Mouse (Mus musculus) neural tube, embryonic 10.5 days (tissue): ENCODE data around the gene Usp6nl.

Experiments
- DNase-seq: peaks from one replicate; pipeline ENCODE4 v3.0.0-alpha.2; 2017; ENCODE audit warnings: low spot score; ENCODE audit errors: extremely low spot score

Usp6nl gene

DNA sequence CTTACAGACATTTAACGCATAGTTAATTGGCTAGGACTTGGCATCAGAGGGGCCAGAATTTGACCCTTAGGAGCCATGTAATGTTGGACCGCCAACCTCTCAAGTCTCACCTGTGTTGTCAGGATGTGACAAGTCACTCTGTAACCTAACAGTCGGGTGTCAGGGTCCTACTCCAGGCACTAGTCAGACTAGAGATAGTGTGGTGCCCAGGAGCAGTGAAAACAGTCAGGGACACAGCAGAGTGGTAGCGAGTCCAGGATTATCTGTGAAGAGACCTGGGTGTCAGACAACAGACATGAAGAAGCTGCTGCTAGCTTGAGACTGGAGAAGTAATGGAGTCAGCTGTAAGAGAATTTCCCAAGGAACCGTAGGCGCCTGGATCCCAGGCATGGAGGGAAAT, 45.0 kb downstream of the Usp6nl start:
- DNase-seq = no peak

DNA sequence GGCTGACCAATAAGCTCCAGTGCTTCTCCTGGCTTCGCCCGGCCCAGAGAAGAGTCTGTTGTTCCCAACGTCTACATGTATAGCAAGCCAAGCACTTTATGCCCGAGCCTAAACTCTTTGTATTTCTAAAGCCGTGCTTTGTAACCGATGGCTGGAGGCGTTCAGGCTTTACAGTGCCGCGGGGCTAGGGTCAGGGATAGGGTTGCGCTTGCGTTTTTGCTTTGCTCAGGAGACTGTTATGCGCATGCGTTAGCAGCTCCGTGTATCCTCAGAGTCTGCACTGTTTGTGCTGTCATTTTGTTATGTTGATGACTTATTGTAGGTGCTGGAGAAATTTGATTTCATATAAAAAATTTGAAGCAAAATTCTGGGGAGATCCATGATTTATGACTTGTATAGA, 51.7 kb downstream of the Usp6nl start:
- DNase-seq = no peak

DNA sequence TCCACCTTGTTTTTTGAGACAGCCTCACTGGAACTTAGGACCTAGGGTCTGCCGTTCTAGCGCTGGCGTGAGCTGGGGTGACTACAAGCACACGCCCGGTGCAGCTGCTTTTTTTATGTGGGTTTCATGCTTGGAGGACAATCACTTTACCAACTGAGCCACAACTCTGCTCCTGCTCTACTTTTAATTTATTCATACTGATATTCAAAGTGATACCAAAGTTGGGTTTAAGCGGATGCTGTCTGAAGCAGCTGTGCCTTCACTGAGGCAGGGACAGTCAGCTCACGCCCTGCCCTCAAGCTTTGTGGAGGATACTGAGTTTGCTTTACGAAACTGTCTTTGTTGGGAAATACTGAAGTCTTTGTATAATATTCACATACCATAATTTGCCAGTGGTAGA, 53.6 kb downstream of the Usp6nl start:
- DNase-seq = no peak

DNA sequence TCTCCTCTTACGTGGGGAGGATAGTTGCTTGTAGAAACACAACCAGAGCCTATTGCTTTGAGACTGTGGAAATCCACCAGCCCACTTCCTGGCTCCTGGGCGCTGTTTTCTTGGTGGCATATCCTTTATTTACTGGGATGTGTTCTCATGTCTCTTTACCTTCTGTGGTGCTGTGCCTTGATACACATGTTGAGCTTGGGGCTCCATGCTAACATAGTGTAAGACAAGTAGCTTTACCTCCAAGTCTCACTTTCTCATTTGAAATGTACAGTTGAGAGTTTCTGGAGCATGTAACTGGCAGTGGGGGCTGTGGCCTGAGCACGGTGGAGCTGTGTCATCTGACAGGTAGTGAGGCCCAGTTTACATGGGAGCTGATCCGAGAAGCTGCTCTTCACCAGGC, 54.5 kb downstream of the Usp6nl start:
- DNase-seq = no peak

DNA sequence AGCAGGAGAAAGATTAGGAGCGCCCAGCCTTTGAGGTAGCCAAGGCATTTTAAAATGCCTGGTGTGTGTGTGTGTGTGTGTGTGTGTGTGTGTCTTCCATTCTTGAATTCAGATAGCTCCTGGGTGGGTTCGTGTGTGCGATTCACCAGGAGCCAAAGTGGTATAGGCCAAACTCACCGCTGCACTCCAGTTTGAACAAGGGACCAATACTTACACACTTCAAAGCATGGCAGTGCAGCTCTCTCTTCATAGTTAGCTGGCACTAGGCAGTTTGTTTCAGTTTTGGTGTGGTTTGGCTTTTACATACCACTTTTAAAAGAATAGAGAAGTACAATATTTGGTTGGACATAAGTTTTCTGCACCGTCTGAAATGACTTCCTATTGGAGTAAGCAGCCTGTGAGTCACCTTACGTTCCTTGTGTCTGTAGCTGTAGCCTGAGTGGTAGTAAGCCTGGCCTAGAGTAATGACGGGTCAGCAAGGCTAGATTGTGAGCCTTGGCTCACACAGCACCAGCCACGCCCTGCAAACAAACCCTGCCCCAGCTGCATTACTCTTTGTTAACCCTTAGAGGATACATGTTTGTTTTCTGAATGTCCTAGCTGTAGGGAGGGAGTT, 56.2 kb downstream of the Usp6nl start:
- no peak for DNase-seq

DNA sequence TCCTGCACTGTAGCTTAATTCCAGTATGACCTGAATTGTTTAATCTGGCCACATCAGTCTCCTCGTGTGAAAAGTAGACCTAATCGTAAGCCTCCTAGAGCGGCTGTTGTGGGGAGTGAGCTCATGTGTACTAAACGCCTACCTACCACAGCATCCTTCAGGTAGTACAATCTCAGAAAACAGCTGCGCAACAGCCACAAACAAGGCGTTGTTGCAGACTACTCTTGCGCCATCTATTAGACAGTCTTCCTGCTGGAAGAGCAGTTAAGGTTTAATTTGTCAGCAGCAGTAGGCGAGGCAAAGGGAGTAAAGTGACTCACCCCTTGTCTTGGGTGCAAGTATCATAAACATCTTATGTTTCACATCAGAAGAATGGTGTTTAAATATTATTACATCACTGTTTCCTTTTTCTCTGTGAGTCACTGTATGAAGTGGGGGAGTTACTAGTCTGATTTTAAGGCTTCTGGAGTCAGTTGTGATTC, 57.3 kb downstream of the Usp6nl start:
- no peak for DNase-seq

DNA sequence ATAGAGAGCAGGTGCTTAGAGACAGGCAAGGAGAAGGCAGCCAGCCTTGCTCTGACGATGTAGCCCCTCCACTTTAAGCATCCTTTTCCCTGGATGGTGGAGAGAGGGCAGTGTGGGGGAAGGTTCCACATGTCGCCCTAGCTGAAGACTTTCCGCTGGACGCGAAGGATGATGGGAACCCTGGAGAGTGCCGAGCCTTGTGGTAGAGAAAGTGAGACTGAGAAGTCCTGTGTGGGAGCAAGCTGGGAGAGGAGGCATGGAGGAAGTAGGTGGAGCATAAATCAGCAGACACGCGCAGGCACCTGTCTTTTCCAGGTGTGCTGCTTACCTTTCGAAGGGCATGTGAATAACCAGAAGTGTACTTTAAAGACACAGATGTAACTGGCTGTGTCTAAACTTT, 57.9 kb downstream of the Usp6nl start:
- no peak for DNase-seq

DNA sequence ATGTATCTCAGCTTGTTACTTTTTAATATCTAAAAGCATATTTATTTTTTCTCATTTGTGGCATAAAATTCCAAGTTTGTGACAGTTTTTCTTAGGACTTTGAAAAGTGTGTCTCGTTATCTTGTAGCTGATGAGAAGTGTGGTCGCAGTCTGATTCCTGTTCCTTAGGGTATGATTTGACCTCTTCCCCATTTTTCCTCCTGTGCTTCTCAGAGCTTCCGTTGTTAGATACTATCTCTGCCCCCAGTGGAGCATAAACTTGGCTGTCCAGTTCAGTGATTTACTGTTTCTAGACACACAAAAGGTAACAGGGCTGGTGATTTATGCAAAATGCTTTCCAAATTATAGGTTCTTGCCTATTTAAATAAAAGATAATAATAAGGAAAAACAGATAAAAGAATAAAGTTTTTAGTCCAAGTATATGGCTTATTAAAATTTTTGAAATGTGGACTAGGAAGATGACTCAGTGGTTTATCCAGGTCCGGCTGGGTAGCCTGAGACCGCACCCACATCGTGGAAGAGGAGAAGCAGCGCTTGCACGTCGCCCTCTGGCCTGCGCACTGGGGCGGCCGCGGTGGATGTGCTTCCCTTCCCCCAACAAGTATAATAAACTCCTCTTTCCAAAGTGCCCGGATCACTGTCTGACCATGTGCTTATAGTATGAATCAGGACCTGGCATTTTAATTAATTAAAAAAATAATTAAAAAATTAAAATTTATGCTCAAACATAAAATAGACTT, 62.1 kb downstream of the Usp6nl start:
- no peak for DNase-seq

DNA sequence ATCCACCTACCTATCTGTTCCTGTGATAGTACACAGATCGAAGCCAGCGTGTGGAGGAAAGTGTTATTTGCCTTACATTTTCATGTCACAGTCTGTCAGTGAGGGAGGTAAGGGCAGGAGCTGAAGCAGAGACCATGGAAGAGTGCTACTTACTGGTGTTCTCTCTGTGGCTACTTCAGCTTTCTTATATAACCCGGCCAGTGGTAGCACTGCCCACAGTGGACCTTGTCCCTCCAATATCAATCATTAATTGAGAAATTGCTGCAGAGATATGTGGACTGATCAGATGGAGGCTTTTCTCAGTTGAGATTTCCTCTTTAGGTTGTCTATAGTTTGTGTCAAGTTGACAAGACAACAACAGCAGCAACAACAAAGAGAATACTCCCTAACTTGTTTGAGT, 66.7 kb downstream of the Usp6nl start:
- DNase-seq = no peak

DNA sequence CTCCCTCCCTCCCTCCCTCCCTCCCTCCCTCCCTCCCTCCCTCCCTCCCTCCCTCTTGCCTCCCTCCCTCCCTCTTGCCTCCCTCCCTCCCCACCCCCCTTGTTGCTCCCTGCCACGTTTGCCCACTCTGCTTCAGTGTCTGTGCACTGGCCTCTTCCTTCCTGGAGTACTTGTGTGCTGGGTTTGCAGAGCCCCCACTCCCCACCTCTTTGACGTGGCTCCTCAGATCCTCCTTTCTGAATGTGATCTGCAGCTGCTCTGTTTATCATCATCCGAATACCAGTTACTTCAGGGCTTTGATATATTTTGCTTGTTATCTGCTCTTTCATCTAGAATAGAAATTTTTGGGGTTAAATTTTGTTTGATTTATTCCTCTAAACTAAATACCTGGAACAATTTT, 68.8 kb downstream of the Usp6nl start:
- no peak for DNase-seq

DNA sequence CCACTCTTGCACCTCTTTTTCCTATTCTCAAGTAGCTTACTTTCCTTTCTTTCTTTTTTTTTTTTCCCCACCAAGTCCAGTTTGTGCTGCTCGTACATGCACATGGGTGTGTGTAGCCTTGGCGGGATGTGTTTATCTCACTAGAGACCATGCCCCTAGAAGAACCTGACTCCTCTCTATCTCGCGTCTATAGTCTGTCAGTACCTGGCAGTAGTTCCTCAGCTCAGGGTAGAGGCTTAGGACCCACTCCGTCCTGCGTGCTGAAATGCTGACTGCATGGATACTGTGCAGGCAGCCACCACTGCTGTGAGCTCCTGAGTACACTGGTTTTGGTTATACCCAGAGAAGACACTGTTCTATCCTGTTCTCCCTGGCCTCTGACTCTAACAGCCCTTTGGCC, 69.5 kb downstream of the Usp6nl start:
- no peak for DNase-seq

DNA sequence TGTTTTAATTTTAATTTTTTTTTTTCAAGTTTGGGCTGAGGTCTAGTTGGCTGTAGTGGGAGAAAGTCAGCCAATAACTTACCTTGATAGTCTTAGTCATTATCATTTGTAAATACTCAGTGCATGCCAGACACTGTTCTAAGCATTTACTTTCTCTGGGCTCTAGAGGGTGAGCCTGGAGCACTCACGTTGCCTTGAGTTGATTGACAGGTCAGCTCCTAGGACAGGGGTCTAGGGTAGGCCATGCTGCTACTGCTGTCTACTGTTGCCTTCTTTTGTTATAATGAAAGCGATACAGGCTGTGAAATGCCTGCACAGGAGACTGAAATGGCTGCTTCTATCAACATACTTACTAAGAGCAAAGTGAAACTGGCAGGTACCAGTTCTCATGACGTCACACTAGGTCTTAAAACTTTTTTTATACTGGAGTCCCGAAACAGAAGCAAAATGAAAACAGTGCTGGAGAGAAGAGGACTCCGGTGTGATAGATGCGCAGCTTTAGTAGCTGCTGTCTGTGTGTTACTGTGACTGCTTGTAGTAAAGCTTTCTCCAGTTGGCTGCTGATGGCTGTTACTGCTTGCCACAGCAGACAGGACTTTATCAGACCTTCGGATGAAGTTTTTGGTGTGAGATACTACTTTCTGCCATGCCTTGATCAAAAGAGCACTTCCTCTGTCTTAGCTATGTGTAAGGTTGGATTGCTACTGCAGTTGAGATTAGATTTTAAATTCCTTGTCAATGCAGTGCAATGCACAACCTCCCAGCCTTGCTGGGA, 73.6 kb downstream of the Usp6nl start:
- DNase-seq = no peak

DNA sequence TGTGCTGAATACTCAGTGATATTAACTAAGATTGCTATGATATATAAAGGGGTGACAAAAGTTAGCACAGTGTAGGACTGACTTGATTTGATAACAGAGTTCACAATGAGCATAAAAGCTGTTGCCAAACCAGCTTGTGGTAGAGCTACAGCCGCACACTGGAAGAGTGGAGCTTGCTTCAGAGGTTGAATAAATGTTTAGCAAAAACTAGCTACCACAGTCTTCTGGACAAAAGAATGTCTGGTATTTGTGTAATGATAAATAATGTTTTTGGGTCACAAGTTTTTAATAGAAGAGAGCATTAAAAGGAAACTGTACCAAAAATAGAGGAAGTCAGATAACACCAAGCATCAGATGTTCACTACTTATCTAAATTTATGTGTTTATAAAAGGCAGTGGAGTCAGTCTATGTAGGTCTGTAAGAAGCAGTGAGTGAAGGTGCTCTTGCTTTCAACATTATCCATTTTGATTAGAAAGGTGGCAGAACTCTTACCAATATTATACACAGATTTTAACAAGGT, 74.2 kb downstream of the Usp6nl start:
- DNase-seq = no peak

DNA sequence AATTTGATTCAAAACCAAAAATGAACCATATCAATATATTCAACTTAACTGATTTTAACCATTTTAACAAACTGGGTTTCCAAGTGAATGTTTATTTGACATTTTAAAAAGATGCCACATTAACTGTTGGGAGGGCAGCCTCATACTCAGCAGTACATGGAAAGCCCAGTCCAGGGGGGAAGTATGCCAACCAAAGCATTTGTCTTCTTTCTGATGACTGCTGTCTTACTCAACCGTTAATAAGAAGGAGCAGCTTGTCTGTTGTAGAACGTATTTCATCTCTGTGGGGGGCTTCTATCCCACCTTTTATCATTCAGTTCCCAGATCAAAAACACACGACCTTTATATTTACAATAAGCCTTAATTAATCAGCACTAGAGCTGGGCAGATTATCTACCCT, 74.7 kb downstream of the Usp6nl start:
- no peak for DNase-seq

DNA sequence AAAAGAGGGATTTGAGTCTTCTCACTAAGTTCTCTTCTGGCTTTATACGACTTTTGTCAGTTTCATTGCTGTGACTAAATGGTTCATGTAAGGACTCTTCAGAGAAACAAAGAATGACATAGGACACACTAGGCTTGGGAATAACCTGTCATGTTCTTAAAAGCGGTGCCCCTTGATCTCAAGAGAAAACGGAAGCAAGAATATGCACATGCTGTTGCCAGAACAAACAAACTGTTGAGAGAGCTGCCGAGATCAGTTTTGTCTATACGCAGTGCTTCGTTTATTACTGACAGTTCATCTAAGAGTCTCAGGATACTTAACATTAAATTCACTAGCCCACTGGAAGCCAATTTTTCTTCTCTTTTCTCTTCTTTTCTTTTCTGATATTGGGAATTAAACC, 76.4 kb downstream of the Usp6nl start:
- DNase-seq = no peak

DNA sequence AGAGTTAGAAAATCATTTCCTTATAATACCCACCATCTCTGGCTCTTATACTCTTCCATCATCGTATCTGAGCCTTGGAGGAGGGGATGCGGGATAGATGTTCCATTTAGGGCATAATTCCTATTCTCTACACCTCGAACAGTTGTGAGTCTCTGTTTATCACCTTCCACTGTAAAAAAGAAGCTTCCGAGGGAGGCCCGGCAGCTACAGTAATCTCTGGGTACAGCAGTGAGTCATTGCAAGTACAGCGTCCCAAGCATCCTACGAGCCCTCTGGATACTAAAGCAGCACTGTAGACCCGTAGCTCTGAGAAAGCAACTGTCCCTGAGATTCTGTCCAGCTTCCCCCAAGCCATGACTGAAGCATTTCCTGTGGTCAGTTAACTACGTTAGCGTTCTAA, 78.6 kb downstream of the Usp6nl start:
- DNase-seq = no peak

DNA sequence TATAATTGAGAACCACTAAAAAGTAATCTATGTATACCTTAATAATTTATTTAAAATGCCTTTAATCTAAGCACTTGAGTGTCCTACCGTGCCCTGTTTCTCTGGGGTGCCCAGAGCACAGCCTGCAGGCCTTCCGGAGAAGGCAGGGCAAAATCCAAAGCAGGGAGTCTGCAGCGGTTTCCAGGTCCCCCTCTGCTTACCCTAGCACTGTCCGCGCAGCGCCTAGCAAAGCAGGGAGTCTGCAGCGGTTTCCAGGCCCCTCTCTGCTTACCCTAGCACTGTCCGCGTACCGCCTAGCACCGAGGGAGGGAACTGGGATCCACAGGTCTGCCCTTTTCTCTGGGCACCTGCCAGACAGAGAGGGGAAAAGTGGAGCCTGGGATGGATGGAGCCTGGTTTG, 80.9 kb downstream of the Usp6nl start:
- DNase-seq = peak; percentile 72

DNA sequence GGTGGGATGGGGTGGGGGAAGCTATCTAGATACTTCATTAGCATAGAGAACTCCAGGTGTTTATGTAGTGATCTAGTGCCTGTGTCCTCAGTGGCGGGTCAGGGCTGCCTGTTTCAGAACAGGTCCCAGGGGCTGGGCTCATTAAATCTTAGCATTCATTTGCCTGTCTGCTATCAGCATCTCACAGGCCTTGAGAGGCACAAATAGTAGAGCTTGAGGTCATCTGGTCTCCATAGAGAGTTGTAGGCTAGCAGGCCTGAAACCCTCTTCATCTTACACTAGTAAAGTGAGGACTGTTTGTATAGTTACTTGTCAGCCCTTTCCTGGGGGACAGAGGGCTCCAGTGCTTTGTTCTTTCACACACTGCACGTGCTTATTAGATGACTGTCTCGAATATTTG, 81.5 kb downstream of the Usp6nl start:
- DNase-seq = no peak

DNA sequence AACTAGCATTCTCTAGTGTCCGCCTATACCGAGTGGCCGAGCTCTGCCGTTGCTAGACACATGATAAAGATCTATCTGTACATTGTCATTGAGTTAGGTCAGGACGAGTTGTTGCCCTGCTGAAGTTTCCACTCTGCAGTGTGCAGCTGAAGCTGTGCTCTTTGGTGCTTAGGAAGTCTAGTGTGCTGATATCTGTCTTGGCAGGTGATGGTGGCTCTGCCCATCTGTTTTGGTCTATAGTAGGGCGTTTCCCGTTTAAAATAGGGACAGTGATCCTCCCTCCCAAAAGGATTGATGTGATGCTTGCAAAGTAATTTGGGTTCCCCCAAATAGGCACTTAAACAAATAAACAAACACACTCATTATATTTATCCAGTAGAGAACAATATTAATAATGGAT, 82.2 kb downstream of the Usp6nl start:
- DNase-seq = no peak

DNA sequence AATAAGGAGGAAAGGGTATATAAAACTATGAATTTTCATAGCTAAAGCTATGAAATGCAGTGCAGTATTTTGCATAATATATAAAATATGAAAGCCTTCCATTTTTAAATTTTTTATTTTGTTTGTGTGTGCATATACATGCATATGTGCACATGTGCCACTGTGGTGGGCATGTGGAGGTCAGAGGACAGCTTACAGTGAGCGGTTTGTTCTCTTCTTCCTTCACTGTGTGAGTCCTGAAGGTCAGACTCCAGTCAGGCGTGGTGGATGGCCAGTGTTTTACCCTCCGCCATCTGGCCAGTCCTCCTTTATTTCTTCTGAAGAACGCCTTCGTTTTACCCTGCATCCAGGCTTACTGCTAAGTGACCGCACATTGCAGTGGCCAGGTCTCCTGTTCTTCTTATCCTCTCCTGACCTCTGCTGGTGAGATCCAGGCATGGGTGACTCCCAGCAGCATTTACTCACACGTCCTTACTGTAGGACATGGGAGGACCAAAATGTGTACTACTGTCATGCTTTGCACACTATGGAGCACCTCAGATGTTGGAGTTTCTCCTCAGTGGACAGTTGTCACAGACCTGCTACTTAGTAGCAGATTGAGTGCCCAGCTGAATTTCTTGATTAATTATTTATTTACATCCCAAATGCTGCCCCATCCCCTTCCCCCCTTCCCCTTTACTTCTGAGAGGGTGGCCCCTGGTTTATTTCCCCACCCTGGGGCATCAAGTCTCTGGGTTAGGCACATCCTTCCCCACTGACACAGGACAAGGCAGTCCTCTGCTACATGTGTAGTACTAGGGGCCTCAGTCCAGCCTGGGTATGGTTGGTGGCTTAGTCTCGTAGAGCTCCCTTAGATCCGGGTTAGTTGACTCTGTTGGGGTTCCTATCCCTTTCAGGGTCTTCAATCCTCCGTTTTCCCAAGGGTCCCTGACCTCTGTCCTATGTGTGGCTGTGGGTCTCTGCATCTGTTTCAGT, 82.9 kb downstream of the Usp6nl start:
- peak; percentile 71 for DNase-seq

DNA sequence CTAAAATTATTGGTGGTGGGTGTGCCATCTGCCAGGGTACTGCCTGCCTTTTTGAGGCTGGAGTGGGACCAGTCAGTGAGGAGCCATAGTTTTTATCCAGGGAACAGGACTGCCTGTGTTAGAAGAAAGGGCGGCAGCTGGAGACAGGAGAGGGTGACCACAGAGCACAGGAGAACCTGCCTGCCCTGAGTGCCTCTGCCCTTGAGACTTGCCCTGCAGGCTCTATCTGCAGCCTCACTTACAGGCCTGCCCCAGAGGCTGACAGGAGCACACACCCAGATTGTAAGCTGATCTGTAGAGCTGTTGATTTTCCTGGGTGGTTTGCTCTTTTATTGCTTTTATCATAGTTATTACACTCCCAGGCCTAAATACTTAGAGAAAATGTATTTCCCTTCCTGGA, 85.2 kb downstream of the Usp6nl start:
- DNase-seq = no peak
